22 mouse cellular contexts compared by ENCODE assay signal in the genomic region with DNA sequence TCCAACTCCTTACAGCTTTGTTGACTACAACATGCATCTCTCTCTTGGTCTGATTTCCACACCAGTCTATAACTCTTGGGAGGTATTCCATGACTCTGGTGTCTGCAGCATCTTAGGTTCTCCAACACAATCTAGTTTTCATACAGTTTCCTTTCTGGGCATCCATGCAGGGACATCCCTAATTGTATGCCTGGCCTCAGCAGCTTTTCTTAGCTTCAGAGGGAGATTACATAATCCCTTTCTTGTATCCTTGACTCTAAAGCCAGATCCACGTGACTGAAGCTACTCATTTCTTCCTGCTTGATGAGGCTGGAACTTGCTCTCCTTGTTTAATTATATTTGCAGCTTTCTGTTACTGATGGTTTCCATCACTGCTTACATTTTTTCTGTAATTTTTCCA. TPM values are rescaled to one million over a fixed set of nuclear protein-coding genes. Genes with fewer than 3 reads are reported as not detected.
"Had no signal": no experiment of that assay in that cellular context is flagged by ENCODE, and none has a peak within 500 bp of the region (broad histone marks: within the 10 kb centered on the region; RNA-seq: fewer than 3 reads in every experiment).

No protein-coding gene starts in this region.

- ATAC-seq: liver, postnatal 0 days; midbrain, embryonic 13.5 days had no signal

- H3K36me3 ChIP-seq: limb, embryonic 12.5 days; limb, embryonic 15.5 days; lung, embryonic 15.5 days; midbrain, embryonic 10.5 days; midbrain, embryonic 13.5 days had no signal

- H3K9ac ChIP-seq: limb, embryonic 12.5 days; limb, embryonic 15.5 days; liver, embryonic 14.5 days; liver, postnatal 0 days; lung, embryonic 15.5 days; midbrain, embryonic 13.5 days had no signal

- H3K27me3 ChIP-seq: limb, embryonic 12.5 days; limb, embryonic 15.5 days; megakaryocyte, embryonic 14.5 days; midbrain, embryonic 13.5 days had no signal

- H3K27ac ChIP-seq: limb, embryonic 12.5 days; limb, embryonic 15.5 days; liver, embryonic 14.5 days; lung, embryonic 15.5 days; midbrain, embryonic 10.5 days; midbrain, embryonic 13.5 days had no signal

- H3K4me3 ChIP-seq: limb, embryonic 12.5 days; limb, embryonic 15.5 days; lung, embryonic 15.5 days; megakaryocyte, embryonic 14.5 days; midbrain, embryonic 10.5 days; midbrain, embryonic 13.5 days had no signal

- DNase-seq: kidney, adult 9 months; kidney, postnatal 14 days; kidney, postnatal 4 days; left cerebral cortex, postnatal 4 days; liver, postnatal 0 days; lung, postnatal 10 days; lung, postnatal 4 days; thymus, adult 18-20 months; thymus, postnatal 36 days had no signal

- H3K9me3 ChIP-seq: limb, embryonic 12.5 days; limb, embryonic 15.5 days; lung, embryonic 15.5 days; megakaryocyte, embryonic 14.5 days; midbrain, embryonic 10.5 days; midbrain, embryonic 13.5 days had no signal

RNA-seq across cellular contexts. Expression of a gene that starts 7.7 kb away (rescaled TPM):
- polyA plus RNA-seq: kidney, embryonic 16.5 days; limb, embryonic 12.5 days; limb, embryonic 15.5 days; liver, embryonic 11.5 days; liver, postnatal 0 days; lung, embryonic 15.5 days; midbrain, embryonic 10.5 days; midbrain, embryonic 13.5 days; neural tube, embryonic 11.5 days; neural tube, embryonic 14.5 days; small intestine, adult 2 months; stomach, embryonic 16.5 days had no signal
